Comparison of ENCODE assay signal across 7 mouse cellular contexts in genomic region chr1:128591721-128592210, GRCm38 (mm10). TPM values are rescaled to one million over a fixed set of nuclear protein-coding genes. Genes with fewer than 3 reads are reported as not detected.
DNase-seq lines count a peak whose midpoint lies in the region; ATAC-seq and TF ChIP-seq lines count a peak whose summit lies in the region.

No protein-coding gene starts in this region.

- H3K9me3 ChIP-seq in liver, embryonic 13.5 days (replicated peaks): no peaks in the 10 kb centered on the region

- H3K36me3 ChIP-seq in liver, embryonic 13.5 days: no peaks in the 10 kb centered on the region
- peaks cover 2% of the 10 kb centered on the region; the same call in 1 of the 2 replicates for H3K36me3 ChIP-seq in small intestine, adult 2 months (ENCODE audit: control insufficient read depth, insufficient read depth, low read length)

- peaks cover 74% of the 10 kb centered on the region for H3K27me3 ChIP-seq in liver, embryonic 13.5 days
- H3K27me3 ChIP-seq in small intestine, adult 2 months (ENCODE audit: control insufficient read depth, insufficient read depth, low read length): peaks cover 29% of the 10 kb centered on the region

- TF ChIP-seq POLR2A in small intestine, adult 2 months (IDR thresholded peaks at IDR 0.05; ENCODE audit: low read depth, low read length): no peak

- H3K27ac ChIP-seq in liver, embryonic 13.5 days: 0 out of 2 replicates have a peak overlapping the region, but pooled peaks have one; percentile 34
- peak overlapping the region; percentile 50 for H3K27ac ChIP-seq in small intestine, adult 2 months (ENCODE audit: insufficient read depth, low read depth, low read length)

- H3K4me1 ChIP-seq in liver, embryonic 13.5 days (replicated peaks): peaks cover 19% of the 10 kb centered on the region
- peaks cover 9% of the 10 kb centered on the region for H3K4me1 ChIP-seq in small intestine, adult 2 months (ENCODE audit: control insufficient read depth, insufficient read depth, insufficient read length, low read length)

- no peak for TF ChIP-seq CTCF in small intestine, adult 2 months (IDR thresholded peaks at IDR 0.05; ENCODE audit: extremely low read depth, insufficient read length, insufficient replicate concordance, low read depth, low read length)

- DNase-seq in ovary, postnatal 10 days (ENCODE audit: low spot score): peak; percentile 20
- no peak for DNase-seq in ovary, adult 18-20 months (ENCODE audit: low spot score)
- peak; percentile 77 for DNase-seq in embryo, embryonic 11 days
- peak; percentile 19 for DNase-seq in heart, postnatal 4 days
- no peak for DNase-seq in liver, embryonic 13.5 days
- no peak for DNase-seq in layer of hippocampus, postnatal 36 days

- H3K4me2 ChIP-seq in liver, embryonic 13.5 days: peak overlapping the region; percentile 66

- H3K9ac ChIP-seq in liver, embryonic 13.5 days: peak overlapping the region; percentile 31

- WGBS in liver, embryonic 13.5 days (ENCODE audit: insufficient replicate concordance): under 1% methylated on average over 20 of the region's 20 CpGs
- WGBS in small intestine, adult 2 months: 2% methylated on average over 20 of the region's 20 CpGs

- H3K4me3 ChIP-seq in liver, embryonic 13.5 days (replicated peaks): peak overlapping the region; percentile 53
- peak overlapping the region; percentile 74 for H3K4me3 ChIP-seq in small intestine, adult 2 months (ENCODE audit: low read depth, low read length)

- peak; percentile 34 for ATAC-seq in liver, embryonic 13.5 days (ENCODE audit: low read depth)

RNA-seq across cellular contexts. Expression of gene Cxcr4, which starts 0.3 kb away (rescaled TPM):
- total RNA-seq in heart, postnatal 4 days (2021): 10 to 100 TPM in 1 of 2 experiments, 1 to 10 TPM in 1; 8.3 to 10.8 TPM
- polyA plus RNA-seq in liver, embryonic 13.5 days (2015; fragmentation: Nextera tagmentation; extraction: Ambion mirVana): 1.00 and 1.0 TPM in 2 replicates
- 11.0 and 15.9 TPM in 2 replicates for polyA plus RNA-seq in small intestine, adult 2 months (2012; rRNA removed)
- total RNA-seq in layer of hippocampus, postnatal 36 days (2021): 1 to 10 TPM; 5.9 to 6.1 TPM

Comparison
In these comparisons a context has a peak if more than half of its experiments do, and no peak if none do; other contexts are left out.
1. DNase-seq: peak in ovary, postnatal 10 days (single experiment), embryo, embryonic 11 days (single experiment) and heart, postnatal 4 days (single experiment); none in ovary, adult 18-20 months (single experiment), liver, embryonic 13.5 days (single experiment) and layer of hippocampus, postnatal 36 days (0 of 2).